Mouse (Mus musculus) layer of hippocampus, adult 2 months (tissue): ENCODE results near the gene Tmem50a. TPM values are rescaled to one million over a fixed set of nuclear protein-coding genes. Genes with fewer than 3 reads are reported as not detected.
A peak's percentile ranks its signal among the peaks of the same experiment; 100 is the strongest.
"Not testable (repeated sequence)": the region's sequence is repeated elsewhere in the genome, so short reads cannot be mapped to it uniquely, and the experiment has no call there.

Source experiments
- DNase-seq, 2 experiments: peaks; one replicate each; pipeline ENCODE4 v3.0.0; 2022; ENCODE audit warnings: low spot score in 2 of 2
- H3K27ac ChIP-seq: fragments of 200-600 bp; 2 replicates; pipeline ENCODE4 v1.8.1; 2022
- H3K4me3 ChIP-seq: fragments of 200-600 bp; 2 replicates; pipeline ENCODE4 v1.8.1; 2022; ENCODE audit warnings: mild to moderate bottlenecking
- CTCF ChIP-seq: fragments of 200-600 bp; conservative IDR thresholded peaks from 2 replicates; pipeline ENCODE4 v1.8.1; 2022; ENCODE audit warnings: antibody characterized with exemption, mild to moderate bottlenecking, moderate library complexity
- total RNA-seq, 2 experiments: library from RNA; stranded (reverse); gene quantifications; 2 replicates each; pipeline ENCODE4 v1.2.3; 2021

Gene Tmem50a
- total RNA-seq, 2 experiments from 2014 or later, result 102 to 108 TPM

GRCm38 (mm10) chr4:134919733-134920540, 5.1 kb upstream of the Tmem50a start:
- TF ChIP-seq CTCF, result no peak
- no peak for DNase-seq
- Histone ChIP-seq H3K27ac (no peak overlapping the region), H3K4me3 (no peak overlapping the region)

GRCm38 (mm10) chr4:134918381-134918780, 3.6 kb upstream of the Tmem50a start:
- H3K27ac ChIP-seq, result 0 out of 2 replicates have a peak overlapping the region, but pooled peaks have one; percentile 18
- no peak for DNase-seq
- H3K4me3 ChIP-seq, result no peak overlapping the region
- no peak for TF ChIP-seq CTCF

- TF ChIP-seq CTCF, result no peak
- H3K27ac ChIP-seq, result no peak overlapping the region
- DNase-seq, result no peak
- no peak overlapping the region for H3K4me3 ChIP-seq
Measured at GRCm38 (mm10) chr4:134917194-134917593, 2.4 kb upstream of the Tmem50a start.

- peak overlapping the region; percentile 95 for H3K27ac ChIP-seq
- peak overlapping the region; percentile 88 for H3K4me3 ChIP-seq
- TF ChIP-seq CTCF, result no peak
- no peak for DNase-seq
Measured at GRCm38 (mm10) chr4:134915223-134916050, 613 bp upstream of the Tmem50a start.

- TF ChIP-seq CTCF, result no peak
- no peak for DNase-seq
- H3K27ac ChIP-seq, result peak overlapping the region; percentile 95
- peak overlapping the region; percentile 88 for H3K4me3 ChIP-seq
Measured at GRCm38 (mm10) chr4:134914122-134914863, 531 bp downstream of the Tmem50a start.

- Histone ChIP-seq H3K27ac (peak overlapping the region; percentile 95; the same call in 1 of the 2 replicates), H3K4me3 (peak overlapping the region; percentile 88; the same call in 1 of the 2 replicates)
- peak; percentile 92 for TF ChIP-seq CTCF
- peak in 1 of 2 experiments; percentile 70 for DNase-seq
Measured at GRCm38 (mm10) chr4:134913413-134913812, 1.4 kb downstream of the Tmem50a start.

- not testable (repeated sequence) for H3K27ac ChIP-seq, DNase-seq, H3K4me3 ChIP-seq
Measured at GRCm38 (mm10) chr4:134911406-134911805, 3.4 kb downstream of the Tmem50a start.

- Histone ChIP-seq H3K4me3 (no peak overlapping the region), H3K27ac (no peak overlapping the region)
- no peak for DNase-seq
- no peak for TF ChIP-seq CTCF
Measured at GRCm38 (mm10) chr4:134903046-134903445, 11.8 kb downstream of the Tmem50a start.

- TF ChIP-seq CTCF, result no peak
- no peak for DNase-seq
- no peak overlapping the region for H3K27ac ChIP-seq
- H3K4me3 ChIP-seq, result no peak overlapping the region
Measured at GRCm38 (mm10) chr4:134901126-134901525, 13.7 kb downstream of the Tmem50a start.

GRCm38 (mm10) chr4:134897256-134897655, 17.6 kb downstream of the Tmem50a start:
- TF ChIP-seq CTCF, result no peak
- H3K27ac ChIP-seq, result no peak overlapping the region
- no peak for DNase-seq
- no peak overlapping the region for H3K4me3 ChIP-seq

GRCm38 (mm10) chr4:134892096-134892495, 22.7 kb downstream of the Tmem50a start:
- Histone ChIP-seq H3K4me3 (no peak overlapping the region), H3K27ac (no peak overlapping the region)
- TF ChIP-seq CTCF, result peak; percentile 89
- peak; percentile 37 to 62 for DNase-seq

- no peak for TF ChIP-seq CTCF
- no peak for DNase-seq
- no peak overlapping the region for H3K4me3 ChIP-seq
Measured at GRCm38 (mm10) chr4:134884364-134884763, 30.5 kb downstream of the Tmem50a start.

GRCm38 (mm10) chr4:134883808-134884207, 31.0 kb downstream of the Tmem50a start:
- Histone ChIP-seq H3K4me3 (no peak overlapping the region), H3K27ac (no peak overlapping the region)

More at GRCm38 (mm10) chr4:134884364-134884763, 30.5 kb downstream of the Tmem50a start:
- H3K27ac ChIP-seq, result no peak overlapping the region

More at GRCm38 (mm10) chr4:134883808-134884207, 31.0 kb downstream of the Tmem50a start:
- DNase-seq, result no peak
- no peak for TF ChIP-seq CTCF
